Mouse (Mus musculus) megakaryocyte, embryonic 14.5 days (primary cell): ENCODE results near the gene Sp4.

Source experiments
- FLI1 ChIP-seq: IDR thresholded peaks from 2 replicates; pipeline ENCODE4 v1.6.1; 2012; ENCODE audit warnings: low read length, inconsistent platforms, mixed read lengths
- GATA1 ChIP-seq: IDR thresholded peaks from 3 replicates; pipeline ENCODE4 v1.6.1; 2012; ENCODE audit warnings: mixed read lengths, low read length, inconsistent platforms, borderline replicate concordance

- TF ChIP-seq GATA1 (no peak), FLI1 (no peak)
These were observed 19.3 kb downstream of the Sp4 start for GRCm38 (mm10) chr12:118281961-118282360.
